In the genomic region with DNA sequence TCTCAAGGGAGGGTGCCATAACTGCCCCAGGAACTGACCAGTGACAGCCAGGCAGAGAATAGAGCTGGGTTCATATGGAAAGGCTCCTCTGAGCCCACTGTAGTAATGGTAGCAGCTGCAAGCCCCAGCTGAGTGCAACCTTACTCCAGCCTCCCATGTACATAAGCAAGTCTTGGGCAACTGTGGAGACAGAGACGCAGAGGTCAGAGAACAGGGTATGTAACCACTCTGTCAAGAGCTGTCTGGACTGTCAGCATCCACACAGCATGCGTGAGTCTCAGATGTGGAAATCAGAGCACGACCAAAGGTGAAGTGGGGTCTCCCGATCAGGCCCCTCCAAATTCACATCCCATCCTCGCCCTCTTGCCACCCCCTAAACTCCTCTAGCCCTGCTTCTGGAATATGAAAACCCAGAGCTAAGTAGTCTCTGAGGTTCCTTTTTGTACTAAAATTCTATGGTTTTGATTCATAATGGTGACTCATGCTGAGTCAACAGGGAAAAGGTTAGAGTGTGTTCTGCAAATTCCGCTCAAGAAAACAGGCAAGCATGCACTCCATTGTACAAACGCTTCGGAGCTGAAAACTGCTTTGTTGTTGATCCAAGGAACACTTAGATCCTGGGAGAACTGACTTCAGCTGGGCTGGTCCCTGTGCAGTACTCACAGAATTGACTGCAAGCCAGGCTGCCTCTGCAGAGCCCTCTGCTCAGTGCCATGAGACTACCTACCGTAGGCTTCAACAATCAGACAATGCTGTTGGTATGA, we compare ENCODE assay signal across 12 mouse cellular contexts. TPM values are rescaled to one million over a fixed set of nuclear protein-coding genes. Genes with fewer than 3 reads are reported as not detected.
DNase-seq lines count a peak whose midpoint lies in the region; ATAC-seq lines count a peak whose summit lies in the region.
"Had no signal": no experiment of that assay in that cellular context is flagged by ENCODE, and none has a peak within 500 bp of the region (broad histone marks: within the 10 kb centered on the region; RNA-seq: fewer than 3 reads in every experiment).

No protein-coding gene starts in this region.

- H3K9ac ChIP-seq in stomach, embryonic 15.5 days = no peak overlapping the region
- H3K9ac ChIP-seq: heart, embryonic 13.5 days had no signal

- no peak overlapping the region for H3K4me2 ChIP-seq in stomach, embryonic 15.5 days
- H3K4me2 ChIP-seq: heart, embryonic 13.5 days had no signal

- H3K9me3 ChIP-seq in stomach, embryonic 15.5 days = no peaks in the 10 kb centered on the region

- no peaks in the 10 kb centered on the region for H3K4me1 ChIP-seq in stomach, embryonic 15.5 days
- H3K4me1 ChIP-seq: heart, embryonic 13.5 days; megakaryocyte, embryonic 14.5 days had no signal

- 75% methylated on average over 9 of the region's 9 CpGs for WGBS in stomach, embryonic 15.5 days

- H3K27ac ChIP-seq in stomach, embryonic 15.5 days = no peak overlapping the region
- H3K27ac ChIP-seq: heart, embryonic 13.5 days had no signal

- H3K27me3 ChIP-seq in stomach, embryonic 15.5 days (replicated peaks) = no peaks in the 10 kb centered on the region
- H3K27me3 ChIP-seq: megakaryocyte, embryonic 14.5 days had no signal

- ATAC-seq in stomach, embryonic 15.5 days (ENCODE audit: insufficient read depth, low FRiP score, low read depth) = peak; percentile 60; the same call in 1 of the 2 replicates
- ATAC-seq: intestine, postnatal 0 days had no signal

- peak; percentile 22 for DNase-seq in ovary, adult 18-20 months (ENCODE audit: low spot score)
- no peak for DNase-seq in ovary, postnatal 36 days (ENCODE audit: low spot score)
- DNase-seq in adrenal gland, postnatal 25 days = peak; percentile 27
- DNase-seq in layer of hippocampus, postnatal 36 days = peak; percentile 12 to 19
- DNase-seq in yolk sac, embryonic 10.5 days (ENCODE audit: low spot score) = no peak
- no peak for DNase-seq in kidney, postnatal 14 days
- DNase-seq: cerebellum, adult 18-20 months; thymus, postnatal 36 days had no signal

- H3K36me3 ChIP-seq in stomach, embryonic 15.5 days = no peaks in the 10 kb centered on the region
- H3K36me3 ChIP-seq: heart, embryonic 13.5 days had no signal

- no peak overlapping the region for H3K4me3 ChIP-seq in stomach, embryonic 15.5 days (replicated peaks)
- H3K4me3 ChIP-seq: heart, embryonic 13.5 days; megakaryocyte, embryonic 14.5 days had no signal

RNA-seq across cellular contexts. Expression of a gene that starts 23.5 kb away (rescaled TPM):
- 29.8 and 34.1 TPM in 2 replicates for total RNA-seq in adrenal gland, postnatal 25 days (2021)
- total RNA-seq in layer of hippocampus, postnatal 36 days (2021) = 10 to 100 TPM; 68.8 to 78.9 TPM
- polyA plus RNA-seq in stomach, embryonic 15.5 days (2015; fragmentation: Nextera tagmentation; extraction: Ambion mirVana) = 30.3 and 32.5 TPM in 2 replicates

Comparison
In these comparisons a context has a peak if more than half of its experiments do, and no peak if none do; other contexts are left out.
1. DNase-seq: peak in ovary, adult 18-20 months (single experiment), adrenal gland, postnatal 25 days (single experiment) and layer of hippocampus, postnatal 36 days (2 of 2); none in ovary, postnatal 36 days (single experiment), yolk sac, embryonic 10.5 days (single experiment) and kidney, postnatal 14 days (single experiment).